Mouse (Mus musculus): ENCODE data around the gene Gm43738.

DNA sequence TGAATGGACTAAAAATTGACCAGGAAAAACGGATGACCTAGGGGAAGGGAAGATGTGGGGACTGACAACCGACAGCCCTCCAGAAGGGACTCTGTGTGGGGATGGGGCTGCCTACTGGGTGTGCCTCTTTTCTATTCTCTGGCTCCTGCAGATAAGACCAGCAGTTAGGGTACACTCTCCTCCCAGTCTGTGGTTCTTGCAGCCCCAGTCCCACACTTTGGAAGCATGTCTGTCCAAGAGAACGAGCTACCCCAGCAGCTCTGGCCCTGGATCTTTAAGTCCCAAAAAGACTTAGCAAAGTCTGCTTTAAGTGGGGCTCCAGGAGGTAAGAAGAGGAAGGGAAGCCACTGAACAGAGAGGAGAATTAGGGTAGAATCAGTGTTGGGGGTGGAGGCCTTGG, 35.1 kb upstream of the Gm43738 start, which contains the start of gene Pklr:
- no peak for TF ChIP-seq EP300 (IDR thresholded peaks at IDR 0.05; ENCODE audit: insufficient read depth, low read depth, low read length)
- TF ChIP-seq POLR2A (IDR thresholded peaks at IDR 0.05; ENCODE audit: insufficient read depth, low read depth, low read length), result no peak
